In the genomic region with DNA sequence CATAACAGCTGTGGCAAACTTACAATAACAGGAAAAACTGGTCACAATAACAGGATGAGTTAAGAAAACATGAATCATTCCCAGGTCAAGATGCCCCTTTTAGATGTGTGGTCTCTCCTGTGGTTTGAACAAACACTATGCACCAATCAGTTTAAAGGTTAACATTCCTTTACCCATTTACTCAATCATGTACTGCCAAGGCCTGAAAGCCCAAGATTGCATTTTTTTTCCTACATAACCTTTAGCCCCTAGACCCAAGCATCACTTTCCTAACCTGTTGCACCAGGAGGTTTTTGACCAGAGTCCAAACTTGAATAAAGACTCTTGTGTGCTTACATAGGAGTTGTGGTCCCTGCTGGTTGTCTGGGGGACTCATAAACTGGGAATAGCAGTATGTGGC, we compare ENCODE assay signal across 21 mouse cellular contexts.
DNase-seq lines count a peak whose midpoint lies in the region; ATAC-seq and TF ChIP-seq lines count a peak whose summit lies in the region.
"Had no signal": no experiment of that assay in that cellular context is flagged by ENCODE, and none has a peak within 500 bp of the region (broad histone marks: within the 10 kb centered on the region; RNA-seq: fewer than 3 reads in every experiment).

No protein-coding gene starts in this region.

- no peak for TF ChIP-seq CTCF in lung, embryonic 14.5 days (IDR thresholded peaks at IDR 0.05; ENCODE audit: low read depth)

- no peaks in the 10 kb centered on the region for H3K36me3 ChIP-seq in lung, embryonic 14.5 days (ENCODE audit: insufficient read depth)
- H3K36me3 ChIP-seq: embryonic facial prominence, embryonic 13.5 days; forebrain, embryonic 10.5 days; heart, embryonic 12.5 days; hindbrain, embryonic 12.5 days had no signal

- no peak overlapping the region for H3K4me2 ChIP-seq in lung, embryonic 14.5 days
- H3K4me2 ChIP-seq: embryonic facial prominence, embryonic 13.5 days; heart, embryonic 12.5 days; hindbrain, embryonic 12.5 days had no signal

- no peak overlapping the region for H3K4me3 ChIP-seq in lung, embryonic 14.5 days (ENCODE audit: low read depth, low read length)
- H3K4me3 ChIP-seq: embryonic facial prominence, embryonic 13.5 days; forebrain, embryonic 10.5 days; gastrocnemius, adult 2 months; heart, embryonic 12.5 days; hindbrain, embryonic 12.5 days had no signal

- no peak overlapping the region for H3K9ac ChIP-seq in lung, embryonic 14.5 days
- H3K9ac ChIP-seq: embryonic facial prominence, embryonic 13.5 days; heart, embryonic 12.5 days; hindbrain, embryonic 12.5 days had no signal

- no peaks in the 10 kb centered on the region for H3K4me1 ChIP-seq in lung, embryonic 14.5 days (ENCODE audit: insufficient read depth)
- H3K4me1 ChIP-seq: embryonic facial prominence, embryonic 13.5 days; forebrain, embryonic 10.5 days; heart, embryonic 12.5 days; hindbrain, embryonic 12.5 days had no signal

- no peak overlapping the region for H3K27ac ChIP-seq in lung, embryonic 14.5 days (ENCODE audit: low read depth)
- H3K27ac ChIP-seq: embryonic facial prominence, embryonic 13.5 days; forebrain, embryonic 10.5 days; gastrocnemius, adult 2 months; hindbrain, embryonic 12.5 days had no signal

- H3K27me3 ChIP-seq in lung, embryonic 14.5 days (ENCODE audit: insufficient read depth, low read length), result no peaks in the 10 kb centered on the region
- H3K27me3 ChIP-seq: embryonic facial prominence, embryonic 13.5 days; heart, embryonic 12.5 days; hindbrain, embryonic 12.5 days had no signal

- H3K9me3 ChIP-seq in lung, embryonic 14.5 days (ENCODE audit: low read depth, low read length), result no peaks in the 10 kb centered on the region

- peak; percentile 0 for DNase-seq in embryo, embryonic 10.5 days (ENCODE audit: low spot score)
- no peak for DNase-seq in embryo, embryonic 9.5 days (ENCODE audit: extremely low spot score)
- DNase-seq in kidney, adult 8-10 months, result peak; percentile 4 to 14
- no peak for DNase-seq in kidney, postnatal 25 days
- DNase-seq in lung, embryonic 14.5 days, result peak; percentile 4
- DNase-seq in lung, postnatal 14 days, result no peak
- no peak for DNase-seq in T-cell, adult 2 months (ENCODE audit: low spot score)
- DNase-seq: adrenal gland, postnatal 14 days; cerebellum, adult 11-12 months; cerebellum, adult 9-10 months; cerebellum, postnatal 25 days; gastrocnemius, adult 2 months; gastrocnemius, postnatal 25 days; heart, postnatal 4 days had no signal

- ATAC-seq in lung, embryonic 14.5 days (ENCODE audit: insufficient read depth), result no peak
- ATAC-seq: activated CD4-positive, CD25-positive, alpha-beta regulatory T cell, adult 4 months; forebrain, embryonic 14.5 days; hindbrain, embryonic 16.5 days had no signal

Comparison
In these comparisons a context has a peak if more than half of its experiments do, and no peak if none do; other contexts are left out.
1. DNase-seq: peak in embryo, embryonic 10.5 days (single experiment), kidney, adult 8-10 months (2 of 2) and lung, embryonic 14.5 days (single experiment); none in embryo, embryonic 9.5 days (single experiment), kidney, postnatal 25 days (0 of 2), lung, postnatal 14 days (single experiment) and T-cell, adult 2 months (single experiment).